Mouse (Mus musculus) hindbrain, embryonic 12.5 days (tissue): ENCODE data around the gene Acp2. TPM values are rescaled to one million over a fixed set of nuclear protein-coding genes. Genes with fewer than 3 reads are reported as not detected.

ENCODE experiments used
- ATAC-seq: fragments of 200-750 bp; cut with Nextera tagmentation; 2 replicates; pipeline ENCODE4 v1.8.0; 2017; ENCODE audit warnings: moderate TSS enrichment; ENCODE audit not compliant: low FRiP score
- H3K27ac ChIP-seq: fragments of 300-500 bp; sonication (generic); 2 replicates; pipeline ENCODE4 v1.5.1; 2016; ENCODE audit warnings: mild to moderate bottlenecking
- H3K27me3 ChIP-seq: fragments of 300-500 bp; sonication (generic); 2 replicates; pipeline ENCODE4 v1.6.1; 2016; ENCODE audit warnings: mild to moderate bottlenecking
- H3K36me3 ChIP-seq: fragments of 300-500 bp; sonication (generic); 2 replicates; pipeline ENCODE4 v1.6.1; 2016; ENCODE audit warnings: mild to moderate bottlenecking
- H3K4me1 ChIP-seq: fragments of 300-500 bp; sonication (generic); 2 replicates; pipeline ENCODE4 v1.6.1; 2016
- H3K4me2 ChIP-seq: fragments of 300-500 bp; sonication (generic); replicated peaks from 2 replicates; pipeline ENCODE4 v1.6.1; 2016; ENCODE audit warnings: mild to moderate bottlenecking
- H3K4me3 ChIP-seq: fragments of 300-500 bp; sonication (generic); 2 replicates; pipeline ENCODE4 v1.5.1; 2016; ENCODE audit warnings: mild to moderate bottlenecking
- H3K9ac ChIP-seq: fragments of 300-500 bp; sonication (generic); 2 replicates; pipeline ENCODE4 v1.6.1; 2016; ENCODE audit warnings: mild to moderate bottlenecking, moderate library complexity
- H3K9me3 ChIP-seq: fragments of 300-500 bp; sonication (generic); replicated peaks from 2 replicates; pipeline ENCODE4 v1.6.1; 2016; ENCODE audit warnings: mild to moderate bottlenecking
- WGBS: fragments of 180-500 bp; shearing (Covaris S2); methylation state at CpG from one replicate; pipeline ENCODE4 v1.1.7; 2016; 5-methylcytosine and 5-hydroxymethylcytosine counted together
- polyA plus RNA-seq: library from polyadenylated mRNA; unstranded; fragments of >200 nt; fragmentation: Nextera tagmentation; extraction: Ambion mirVana; gene quantifications from 2 replicates; pipeline ENCODE4 v1.2.1, GENCODE M21; 2016

Gene Acp2
- 39.2 and 41.0 TPM in 2 replicates for polyA plus RNA-seq

GRCm38 (mm10) chr2:91202222-91202971 is at the start of gene Acp2, which contains the start of gene Nr1h3:
Gene Acp2 (plus strand): TSS chr2:91202885.
Gene Nr1h3 (minus strand): TSS chr2:91202834.
- Histone ChIP-seq H3K27ac (peak within 1 kb of the TSS; percentile 91), H3K9me3 (no peaks in the 10 kb centered on the region), H3K4me1 (peaks cover 20% of the 10 kb centered on the region), H3K9ac (peak within 1 kb of the TSS; percentile 84), H3K4me3 (peak within 1 kb of the TSS; percentile 75), H3K4me2 (peak within 1 kb of the TSS; percentile 70), H3K27me3 (no peaks in the 10 kb centered on the region), H3K36me3 (peaks cover 26% of the 10 kb centered on the region)
- peak; percentile 97 for ATAC-seq
- WGBS: 4% methylated on average over 28 of the region's 28 CpGs

- Histone ChIP-seq H3K9me3 (no peaks in the 10 kb centered on the region), H3K36me3 (peaks cover 77% of the 10 kb centered on the region), H3K9ac (no peak overlapping the region), H3K4me1 (no peaks in the 10 kb centered on the region), H3K4me3 (no peak overlapping the region), H3K27ac (no peak overlapping the region), H3K4me2 (no peak overlapping the region), H3K27me3 (no peaks in the 10 kb centered on the region)
- ATAC-seq: no peak
- WGBS: 91% methylated on average over 3 of the region's 3 CpGs
These were observed 49.8 kb upstream of the Acp2 start for GRCm38 (mm10) chr2:91152885-91153377.

GRCm38 (mm10) chr2:91154091-91154490 is 48.6 kb upstream of the Acp2 start:
- Histone ChIP-seq H3K27ac (no peak overlapping the region), H3K4me1 (no peaks in the 10 kb centered on the region), H3K4me2 (no peak overlapping the region), H3K9me3 (no peaks in the 10 kb centered on the region), H3K9ac (no peak overlapping the region), H3K4me3 (no peak overlapping the region), H3K36me3 (peaks cover 83% of the 10 kb centered on the region), H3K27me3 (no peaks in the 10 kb centered on the region)
- ATAC-seq: no peak
- 94% methylated on average over 3 of the region's 3 CpGs for WGBS

- Histone ChIP-seq H3K36me3 (peaks cover 87% of the 10 kb centered on the region), H3K4me1 (no peaks in the 10 kb centered on the region), H3K9me3 (no peaks in the 10 kb centered on the region), H3K27ac (no peak overlapping the region), H3K27me3 (no peaks in the 10 kb centered on the region), H3K4me2 (no peak overlapping the region), H3K4me3 (no peak overlapping the region), H3K9ac (no peak overlapping the region)
- 48% methylated on average over 6 of the region's 6 CpGs for WGBS
- no peak for ATAC-seq
These were observed 45.5 kb upstream of the Acp2 start for GRCm38 (mm10) chr2:91157002-91157752.

- Histone ChIP-seq H3K4me2 (no peak overlapping the region), H3K36me3 (peaks cover 90% of the 10 kb centered on the region), H3K4me3 (no peak overlapping the region), H3K27ac (no peak overlapping the region), H3K9me3 (no peaks in the 10 kb centered on the region), H3K4me1 (no peaks in the 10 kb centered on the region), H3K9ac (no peak overlapping the region), H3K27me3 (no peaks in the 10 kb centered on the region)
- 89% methylated on average over 6 of the region's 6 CpGs for WGBS
- no peak for ATAC-seq
These were observed 42.1 kb upstream of the Acp2 start for GRCm38 (mm10) chr2:91160591-91160990.

- Histone ChIP-seq H3K4me1 (no peaks in the 10 kb centered on the region), H3K4me3 (no peak overlapping the region), H3K9me3 (no peaks in the 10 kb centered on the region), H3K27me3 (no peaks in the 10 kb centered on the region), H3K9ac (no peak overlapping the region), H3K4me2 (no peak overlapping the region), H3K36me3 (peaks cover 88% of the 10 kb centered on the region), H3K27ac (no peak overlapping the region)
- 91% methylated on average over 4 of the region's 4 CpGs for WGBS
- no peak for ATAC-seq
These were observed 39.7 kb upstream of the Acp2 start for GRCm38 (mm10) chr2:91162952-91163351.

GRCm38 (mm10) chr2:91163532-91163931 is 39.2 kb upstream of the Acp2 start:
- H3K4me3 ChIP-seq: no peak overlapping the region

GRCm38 (mm10) chr2:91164991-91165390 is 37.7 kb upstream of the Acp2 start:
- Histone ChIP-seq H3K9me3 (no peaks in the 10 kb centered on the region), H3K4me3 (no peak overlapping the region), H3K4me2 (no peak overlapping the region), H3K36me3 (peaks cover 88% of the 10 kb centered on the region), H3K27ac (no peak overlapping the region), H3K9ac (no peak overlapping the region), H3K4me1 (no peaks in the 10 kb centered on the region), H3K27me3 (no peaks in the 10 kb centered on the region)
- no peak for ATAC-seq
- 93% methylated on average over 6 of the region's 6 CpGs for WGBS

More at GRCm38 (mm10) chr2:91163532-91163931, 39.2 kb upstream of the Acp2 start:
- no peaks in the 10 kb centered on the region for H3K4me1 ChIP-seq
- no peak overlapping the region for H3K27ac ChIP-seq
- 87% methylated on average over 5 of the region's 5 CpGs for WGBS
- H3K36me3 ChIP-seq: peaks cover 87% of the 10 kb centered on the region
- no peak overlapping the region for H3K4me2 ChIP-seq
- H3K9me3 ChIP-seq: no peaks in the 10 kb centered on the region
- no peak overlapping the region for H3K9ac ChIP-seq
- no peak for ATAC-seq
- H3K27me3 ChIP-seq: no peaks in the 10 kb centered on the region

- Histone ChIP-seq H3K4me2 (no peak overlapping the region), H3K27me3 (no peaks in the 10 kb centered on the region), H3K36me3 (peaks cover 85% of the 10 kb centered on the region), H3K9me3 (no peaks in the 10 kb centered on the region), H3K9ac (no peak overlapping the region), H3K4me1 (no peaks in the 10 kb centered on the region), H3K4me3 (no peak overlapping the region), H3K27ac (no peak overlapping the region)
- ATAC-seq: no peak
- WGBS: 73% methylated on average over 4 of the region's 4 CpGs
These were observed 35.1 kb upstream of the Acp2 start for GRCm38 (mm10) chr2:91167629-91168028.

- H3K9me3 ChIP-seq: no peaks in the 10 kb centered on the region
- H3K9ac ChIP-seq: no peak overlapping the region
- no peaks in the 10 kb centered on the region for H3K4me1 ChIP-seq
- no peak overlapping the region for H3K27ac ChIP-seq
- H3K36me3 ChIP-seq: peaks cover 82% of the 10 kb centered on the region
- WGBS: 87% methylated on average over 25 of the region's 25 CpGs
- no peaks in the 10 kb centered on the region for H3K27me3 ChIP-seq
- no peak overlapping the region for H3K4me3 ChIP-seq
- no peak for ATAC-seq
- no peak overlapping the region for H3K4me2 ChIP-seq
These were observed 32.9 kb upstream of the Acp2 start for GRCm38 (mm10) chr2:91169587-91170322.

GRCm38 (mm10) chr2:91175490-91175889 is 27.2 kb upstream of the Acp2 start:
- H3K27me3 ChIP-seq: no peaks in the 10 kb centered on the region
- 89% methylated on average over 4 of the region's 4 CpGs for WGBS
- peaks cover 8% of the 10 kb centered on the region for H3K4me1 ChIP-seq
- H3K9ac ChIP-seq: no peak overlapping the region
- no peaks in the 10 kb centered on the region for H3K9me3 ChIP-seq
- no peak for ATAC-seq
- no peak overlapping the region for H3K27ac ChIP-seq
- H3K4me3 ChIP-seq: no peak overlapping the region
- H3K36me3 ChIP-seq: peaks cover 61% of the 10 kb centered on the region
- no peak overlapping the region for H3K4me2 ChIP-seq

GRCm38 (mm10) chr2:91176234-91176633 is 26.5 kb upstream of the Acp2 start:
- no peak overlapping the region for H3K9ac ChIP-seq
- no peaks in the 10 kb centered on the region for H3K27me3 ChIP-seq
- no peak overlapping the region for H3K4me3 ChIP-seq
- no peak overlapping the region for H3K4me2 ChIP-seq
- peaks cover 15% of the 10 kb centered on the region for H3K4me1 ChIP-seq
- WGBS: 79% methylated on average over 6 of the region's 6 CpGs
- no peaks in the 10 kb centered on the region for H3K9me3 ChIP-seq
- ATAC-seq: no peak
- H3K27ac ChIP-seq: no peak overlapping the region
- peaks cover 59% of the 10 kb centered on the region for H3K36me3 ChIP-seq
